Mouse (Mus musculus) embryonic fibroblast, embryonic 13.5 days (primary cell): ENCODE measurements around the gene Ubl4b.

ENCODE experiments used
- CTCF ChIP-seq: IDR thresholded peaks from 2 replicates; pipeline ENCODE4 v1.5.1; 2011; ENCODE audit warnings: mild to moderate bottlenecking, control low read depth, low read length, moderate library complexity, borderline replicate concordance; ENCODE audit not compliant: insufficient read depth
- POLR2A ChIP-seq: IDR thresholded peaks from 2 replicates; pipeline ENCODE4 v1.6.1; 2011; ENCODE audit warnings: low read depth, mild to moderate bottlenecking, control low read depth, low read length, moderate library complexity

DNA sequence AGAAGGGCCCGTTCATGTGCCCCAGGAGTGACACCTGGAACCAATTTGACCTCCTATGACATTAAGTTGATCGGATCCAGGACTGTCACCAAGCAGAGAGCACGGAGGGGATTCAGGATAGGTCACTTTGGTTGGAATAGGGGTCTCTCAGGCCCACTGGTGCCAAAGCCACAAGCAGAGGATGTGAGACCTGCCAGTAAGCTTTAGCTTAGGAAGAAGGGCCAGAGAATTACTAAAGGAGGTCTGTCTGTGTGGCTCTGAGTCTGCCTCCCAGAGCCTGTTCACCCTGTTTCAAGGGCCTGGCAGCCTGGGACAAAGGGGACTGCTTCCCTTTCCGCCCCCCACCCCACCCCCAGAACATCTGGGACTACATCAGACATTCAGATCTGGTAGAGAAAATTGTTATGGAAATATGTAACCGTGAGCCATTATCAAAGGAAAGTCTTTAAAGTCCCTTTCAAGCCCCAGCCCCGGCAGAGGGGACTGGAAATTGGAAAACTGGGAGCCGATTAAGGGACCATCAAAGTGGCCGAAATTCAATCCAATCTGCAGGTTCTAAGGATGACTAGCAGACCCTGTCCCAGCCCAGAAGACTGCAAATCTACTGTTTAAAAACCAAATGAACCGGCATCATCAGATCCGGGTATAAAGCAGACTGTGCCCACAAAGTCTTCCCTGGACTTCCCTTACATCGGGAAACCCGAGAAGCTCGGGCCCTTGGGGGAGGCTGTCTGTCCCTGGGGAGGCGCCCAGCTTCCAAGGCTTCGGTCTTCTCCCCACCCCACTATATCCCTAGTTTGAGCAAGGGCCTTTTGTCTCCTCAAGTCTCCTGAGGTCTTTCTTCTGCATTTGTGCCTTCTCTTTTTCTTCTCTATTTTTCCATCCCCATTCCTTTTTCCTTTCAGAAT, 26.5 kb upstream of the Ubl4b start:
- no peak for TF ChIP-seq POLR2A
- TF ChIP-seq CTCF: no peak
